Comparison of ENCODE assay signal across 11 mouse cellular contexts in genomic region chr16:22057498-22057897, GRCm38 (mm10). TPM values are rescaled to one million over a fixed set of nuclear protein-coding genes. Genes with fewer than 3 reads are reported as not detected.
DNase-seq lines count a peak whose midpoint lies in the region; ATAC-seq and TF ChIP-seq lines count a peak whose summit lies in the region.
"Had no signal": no experiment of that assay in that cellular context is flagged by ENCODE, and none has a peak within 500 bp of the region (broad histone marks: within the 10 kb centered on the region; RNA-seq: fewer than 3 reads in every experiment).

No protein-coding gene starts in this region.

- TF ChIP-seq CTCF in heart, postnatal 0 days (IDR thresholded peaks at IDR 0.05; ENCODE audit: low read depth), result no peak
- TF ChIP-seq CTCF in stomach, postnatal 0 days (IDR thresholded peaks at IDR 0.05; ENCODE audit: low read depth), result no peak

- 62% methylated on average over 6 of the region's 6 CpGs for WGBS in heart, postnatal 0 days
- 68% methylated on average over 6 of the region's 6 CpGs for WGBS in stomach, embryonic 15.5 days
- WGBS in stomach, postnatal 0 days, result 71% methylated on average over 6 of the region's 6 CpGs
- WGBS in liver, embryonic 13.5 days (ENCODE audit: insufficient replicate concordance), result 33% methylated on average over 6 of the region's 6 CpGs

- H3K36me3 ChIP-seq in heart, postnatal 0 days (replicated peaks; ENCODE audit: control insufficient read depth, insufficient read depth, low read length), result peaks cover 39% of the 10 kb centered on the region
- peaks cover 28% of the 10 kb centered on the region for H3K36me3 ChIP-seq in stomach, embryonic 15.5 days
- peaks cover 9% of the 10 kb centered on the region; the same call in 1 of the 2 replicates for H3K36me3 ChIP-seq in stomach, postnatal 0 days (ENCODE audit: control insufficient read depth, insufficient read depth, low read length)
- H3K36me3 ChIP-seq in liver, embryonic 13.5 days, result peaks cover 8% of the 10 kb centered on the region; the same call in 1 of the 2 replicates

- peak; percentile 22; the same call in 1 of the 2 replicates for ATAC-seq in heart, postnatal 0 days (ENCODE audit: insufficient read depth, low read depth)
- ATAC-seq in stomach, embryonic 15.5 days (ENCODE audit: insufficient read depth, low FRiP score, low read depth), result peak; percentile 47; the same call in 1 of the 2 replicates
- ATAC-seq in stomach, postnatal 0 days (ENCODE audit: low FRiP score, low TSS enrichment), result no peak; the same call in 1 of the 2 replicates
- ATAC-seq in liver, embryonic 13.5 days (ENCODE audit: low read depth), result peak; percentile 85

- no peaks in the 10 kb centered on the region for H3K4me1 ChIP-seq in heart, postnatal 0 days (ENCODE audit: control insufficient read depth, insufficient read depth)
- H3K4me1 ChIP-seq in stomach, embryonic 15.5 days, result no peaks in the 10 kb centered on the region
- no peaks in the 10 kb centered on the region for H3K4me1 ChIP-seq in stomach, postnatal 0 days (replicated peaks; ENCODE audit: control insufficient read depth, insufficient read depth)
- peaks cover 13% of the 10 kb centered on the region for H3K4me1 ChIP-seq in liver, embryonic 13.5 days (replicated peaks)
- H3K4me1 ChIP-seq: heart, embryonic 15.5 days had no signal

- H3K27ac ChIP-seq in heart, postnatal 0 days (ENCODE audit: low read depth), result no peak overlapping the region
- H3K27ac ChIP-seq in stomach, embryonic 15.5 days, result no peak overlapping the region
- no peak overlapping the region for H3K27ac ChIP-seq in stomach, postnatal 0 days (replicated peaks)
- no peak overlapping the region for H3K27ac ChIP-seq in liver, embryonic 13.5 days
- H3K27ac ChIP-seq: heart, embryonic 15.5 days had no signal

- no peak overlapping the region for H3K4me3 ChIP-seq in heart, postnatal 0 days (ENCODE audit: low read depth, low read length)
- no peak overlapping the region for H3K4me3 ChIP-seq in stomach, embryonic 15.5 days (replicated peaks)
- no peak overlapping the region for H3K4me3 ChIP-seq in stomach, postnatal 0 days (ENCODE audit: low read depth, low read length)
- no peak overlapping the region for H3K4me3 ChIP-seq in liver, embryonic 13.5 days (replicated peaks)
- H3K4me3 ChIP-seq: heart, embryonic 15.5 days; megakaryocyte, embryonic 14.5 days had no signal

- no peak for TF ChIP-seq EP300 in heart, postnatal 0 days (IDR thresholded peaks at IDR 0.05; ENCODE audit: low read depth)
- no peak for TF ChIP-seq EP300 in stomach, postnatal 0 days (optimal IDR thresholded peaks at IDR 0.05)

- no peaks in the 10 kb centered on the region for H3K27me3 ChIP-seq in heart, postnatal 0 days (ENCODE audit: control insufficient read depth, insufficient read depth, low read length)
- H3K27me3 ChIP-seq in stomach, embryonic 15.5 days (replicated peaks), result no peaks in the 10 kb centered on the region
- H3K27me3 ChIP-seq in stomach, postnatal 0 days (ENCODE audit: control insufficient read depth, insufficient read depth, low read length), result no peaks in the 10 kb centered on the region
- H3K27me3 ChIP-seq in liver, embryonic 13.5 days, result no peaks in the 10 kb centered on the region
- H3K27me3 ChIP-seq: heart, embryonic 15.5 days; megakaryocyte, embryonic 14.5 days had no signal

- H3K9me3 ChIP-seq in heart, postnatal 0 days (replicated peaks; ENCODE audit: control insufficient read depth, low read length), result no peaks in the 10 kb centered on the region
- no peaks in the 10 kb centered on the region for H3K9me3 ChIP-seq in stomach, embryonic 15.5 days
- no peaks in the 10 kb centered on the region for H3K9me3 ChIP-seq in stomach, postnatal 0 days (ENCODE audit: control insufficient read depth, low read length)
- no peaks in the 10 kb centered on the region for H3K9me3 ChIP-seq in liver, embryonic 13.5 days (replicated peaks)
- H3K9me3 ChIP-seq: heart, embryonic 15.5 days had no signal

- no peak overlapping the region for H3K9ac ChIP-seq in heart, postnatal 0 days (replicated peaks; ENCODE audit: low read depth, low read length)
- H3K9ac ChIP-seq in stomach, embryonic 15.5 days, result no peak overlapping the region
- H3K9ac ChIP-seq in stomach, postnatal 0 days (ENCODE audit: low read length), result no peak overlapping the region
- H3K9ac ChIP-seq in liver, embryonic 13.5 days, result no peak overlapping the region
- H3K9ac ChIP-seq: heart, embryonic 15.5 days had no signal

- H3K4me2 ChIP-seq in heart, postnatal 0 days (ENCODE audit: low read depth, low read length), result no peak overlapping the region
- no peak overlapping the region for H3K4me2 ChIP-seq in stomach, embryonic 15.5 days
- no peak overlapping the region for H3K4me2 ChIP-seq in stomach, postnatal 0 days (replicated peaks; ENCODE audit: low read depth)
- H3K4me2 ChIP-seq in liver, embryonic 13.5 days, result no peak overlapping the region
- H3K4me2 ChIP-seq: heart, embryonic 15.5 days had no signal

- no peak for DNase-seq in heart, postnatal 0 days (ENCODE audit: low spot score)
- no peak for DNase-seq in heart, adult 8-10 months (ENCODE audit: low spot score)
- DNase-seq in stomach, postnatal 0 days (ENCODE audit: low spot score), result no peak
- DNase-seq in liver, embryonic 13.5 days, result peak; percentile 28
- DNase-seq in left cerebral cortex, adult 8-10 months (ENCODE audit: low spot score in 2 of 2), result no peak
- DNase-seq in adrenal gland, adult (ENCODE audit: inconsistent age in 2 of 2, low spot score in 1 of 2), result no peak
- DNase-seq: adrenal gland, postnatal 14 days; cerebellum, adult 9-11 months had no signal

RNA-seq across cellular contexts. Expression of gene Senp2, which starts 48.2 kb away (rescaled TPM):
- 6.2 and 14.8 TPM in 2 replicates for total RNA-seq in heart, postnatal 0 days (2014; rRNA removed; ENCODE audit: low replicate concordance)
- polyA plus RNA-seq in heart, postnatal 0 days (2015; fragmentation: Nextera tagmentation; extraction: Ambion mirVana), result 10.5 and 14.8 TPM in 2 replicates
- total RNA-seq in heart, adult 8-10 months (2022), result 10 to 100 TPM; 21.7 to 28.2 (median 27.1) TPM
- 42.4 and 42.9 TPM in 2 replicates for polyA plus RNA-seq in stomach, embryonic 15.5 days (2015; fragmentation: Nextera tagmentation; extraction: Ambion mirVana)
- 18.8 and 19.2 TPM in 2 replicates for polyA plus RNA-seq in stomach, postnatal 0 days (2015; fragmentation: Nextera tagmentation; extraction: Ambion mirVana)
- polyA plus RNA-seq in liver, embryonic 13.5 days (2015; fragmentation: Nextera tagmentation; extraction: Ambion mirVana), result 35.2 and 44.1 TPM in 2 replicates
- total RNA-seq in left cerebral cortex, adult 8-10 months (2022), result 100 to 1,000 TPM in 1 of 4 experiments, 10 to 100 TPM in 3; 89.7 to 101 (median 95.2) TPM
